Mouse (Mus musculus): ENCODE data around the gene Pigp. TPM values are rescaled to one million over a fixed set of nuclear protein-coding genes. Genes with fewer than 3 reads are reported as not detected.

Gene Pigp
- polyA plus RNA-seq, 1 experiment from 2014 or later: 122 TPM

- H3K4me2 ChIP-seq (ENCODE audit: low read length): no peak overlapping the region
- H3K9me3 ChIP-seq (ENCODE audit: control insufficient read depth, low read length): no peaks in the 10 kb centered on the region
- H3K27me3 ChIP-seq (replicated peaks; ENCODE audit: control insufficient read depth, insufficient read depth, low read length): no peaks in the 10 kb centered on the region
- H3K36me3 ChIP-seq (ENCODE audit: control insufficient read depth, insufficient read depth, low read length): no peaks in the 10 kb centered on the region; the same call in 1 of the 2 replicates
- H3K4me3 ChIP-seq (ENCODE audit: low read length): no peak overlapping the region
- peaks cover 17% of the 10 kb centered on the region for H3K4me1 ChIP-seq (ENCODE audit: control insufficient read depth, insufficient read depth, low read depth, low read length)
- H3K27ac ChIP-seq (ENCODE audit: low read depth, low read length): no peak overlapping the region
- no peak for ATAC-seq
- WGBS: 89% methylated on average over 3 of the region's 3 CpGs
- no peak overlapping the region for H3K9ac ChIP-seq (ENCODE audit: low read depth, low read length)
Observed at GRCm38 (mm10) chr16:94365435-94365834, 6.2 kb downstream of the Pigp start.

GRCm38 (mm10) chr16:94363814-94364213, 7.8 kb downstream of the Pigp start:
- H3K9me3 ChIP-seq (ENCODE audit: control insufficient read depth, low read length): no peaks in the 10 kb centered on the region
- H3K9ac ChIP-seq (ENCODE audit: low read depth, low read length): no peak overlapping the region
- no peak overlapping the region for H3K27ac ChIP-seq (ENCODE audit: low read depth, low read length)
- H3K27me3 ChIP-seq (replicated peaks; ENCODE audit: control insufficient read depth, insufficient read depth, low read length): no peaks in the 10 kb centered on the region
- no peak for ATAC-seq
- 88% methylated on average over 4 of the region's 4 CpGs for WGBS
- peaks cover 9% of the 10 kb centered on the region for H3K4me1 ChIP-seq (ENCODE audit: control insufficient read depth, insufficient read depth, low read depth, low read length)
- H3K4me3 ChIP-seq (ENCODE audit: low read length): no peak overlapping the region
- no peaks in the 10 kb centered on the region; the same call in 1 of the 2 replicates for H3K36me3 ChIP-seq (ENCODE audit: control insufficient read depth, insufficient read depth, low read length)
- no peak overlapping the region for H3K4me2 ChIP-seq (ENCODE audit: low read length)

- H3K9ac ChIP-seq (ENCODE audit: low read depth, low read length): peak overlapping the region; percentile 33; the same call in 1 of the 2 replicates
- H3K4me3 ChIP-seq (ENCODE audit: low read length): no peak overlapping the region
- 38% methylated on average over 10 of the region's 10 CpGs for WGBS
- H3K4me1 ChIP-seq (ENCODE audit: control insufficient read depth, insufficient read depth, low read depth, low read length): peaks cover 6% of the 10 kb centered on the region
- no peak overlapping the region for H3K4me2 ChIP-seq (ENCODE audit: low read length)
- no peaks in the 10 kb centered on the region for H3K27me3 ChIP-seq (replicated peaks; ENCODE audit: control insufficient read depth, insufficient read depth, low read length)
- H3K36me3 ChIP-seq (ENCODE audit: control insufficient read depth, insufficient read depth, low read length): no peaks in the 10 kb centered on the region; the same call in 1 of the 2 replicates
- peak; percentile 86 for ATAC-seq
- H3K27ac ChIP-seq (ENCODE audit: low read depth, low read length): no peak overlapping the region
- H3K9me3 ChIP-seq (ENCODE audit: control insufficient read depth, low read length): no peaks in the 10 kb centered on the region
Observed at GRCm38 (mm10) chr16:94362174-94362873, 9.3 kb downstream of the Pigp start.

- Histone ChIP-seq H3K9ac (ENCODE audit: low read depth, low read length) (no peak overlapping the region), H3K4me2 (ENCODE audit: low read length) (no peak overlapping the region), H3K9me3 (ENCODE audit: control insufficient read depth, low read length) (no peaks in the 10 kb centered on the region), H3K27ac (ENCODE audit: low read depth, low read length) (no peak overlapping the region), H3K27me3 (replicated peaks; ENCODE audit: control insufficient read depth, insufficient read depth, low read length) (no peaks in the 10 kb centered on the region), H3K36me3 (ENCODE audit: control insufficient read depth, insufficient read depth, low read length) (no peaks in the 10 kb centered on the region; the same call in 1 of the 2 replicates), H3K4me3 (ENCODE audit: low read length) (no peak overlapping the region), H3K4me1 (ENCODE audit: control insufficient read depth, insufficient read depth, low read depth, low read length) (peaks cover 6% of the 10 kb centered on the region)
- ATAC-seq: no peak
- 87% methylated on average over 13 of the region's 13 CpGs for WGBS
Observed at GRCm38 (mm10) chr16:94360578-94361350, 10.9 kb downstream of the Pigp start.

GRCm38 (mm10) chr16:94358091-94358490, 13.6 kb downstream of the Pigp start:
- WGBS: 86% methylated on average over 3 of the region's 3 CpGs

GRCm38 (mm10) chr16:94356776-94357494, 14.7 kb downstream of the Pigp start:
- no peak for ATAC-seq
- no peak overlapping the region for H3K27ac ChIP-seq (ENCODE audit: low read depth, low read length)
- WGBS: 85% methylated on average over 11 of the region's 11 CpGs

More at GRCm38 (mm10) chr16:94358091-94358490, 13.6 kb downstream of the Pigp start:
- Histone ChIP-seq H3K9ac (ENCODE audit: low read depth, low read length) (no peak overlapping the region), H3K27ac (ENCODE audit: low read depth, low read length) (no peak overlapping the region), H3K27me3 (replicated peaks; ENCODE audit: control insufficient read depth, insufficient read depth, low read length) (0 out of 2 replicates have a peak, but pooled peaks cover 3% of the 10 kb centered on the region), H3K9me3 (ENCODE audit: control insufficient read depth, low read length) (no peaks in the 10 kb centered on the region), H3K4me1 (ENCODE audit: control insufficient read depth, insufficient read depth, low read depth, low read length) (peaks cover 6% of the 10 kb centered on the region), H3K36me3 (ENCODE audit: control insufficient read depth, insufficient read depth, low read length) (no peaks in the 10 kb centered on the region), H3K4me3 (ENCODE audit: low read length) (no peak overlapping the region), H3K4me2 (ENCODE audit: low read length) (no peak overlapping the region)
- no peak for ATAC-seq

GRCm38 (mm10) chr16:94356046-94356445, 15.6 kb downstream of the Pigp start:
- Histone ChIP-seq H3K9ac (ENCODE audit: low read depth, low read length) (no peak overlapping the region), H3K4me3 (ENCODE audit: low read length) (no peak overlapping the region), H3K27me3 (replicated peaks; ENCODE audit: control insufficient read depth, insufficient read depth, low read length) (0 out of 2 replicates have a peak, but pooled peaks cover 3% of the 10 kb centered on the region), H3K9me3 (ENCODE audit: control insufficient read depth, low read length) (no peaks in the 10 kb centered on the region), H3K27ac (ENCODE audit: low read depth, low read length) (no peak overlapping the region), H3K4me2 (ENCODE audit: low read length) (no peak overlapping the region), H3K36me3 (ENCODE audit: control insufficient read depth, insufficient read depth, low read length) (no peaks in the 10 kb centered on the region), H3K4me1 (ENCODE audit: control insufficient read depth, insufficient read depth, low read depth, low read length) (no peaks in the 10 kb centered on the region)
- no peak for ATAC-seq
- WGBS: 76% methylated on average over 7 of the region's 7 CpGs

More at GRCm38 (mm10) chr16:94356776-94357494, 14.7 kb downstream of the Pigp start:
- Histone ChIP-seq H3K4me3 (ENCODE audit: low read length) (no peak overlapping the region), H3K27me3 (replicated peaks; ENCODE audit: control insufficient read depth, insufficient read depth, low read length) (0 out of 2 replicates have a peak, but pooled peaks cover 3% of the 10 kb centered on the region), H3K9me3 (ENCODE audit: control insufficient read depth, low read length) (no peaks in the 10 kb centered on the region), H3K9ac (ENCODE audit: low read depth, low read length) (no peak overlapping the region), H3K4me2 (ENCODE audit: low read length) (no peak overlapping the region), H3K36me3 (ENCODE audit: control insufficient read depth, insufficient read depth, low read length) (no peaks in the 10 kb centered on the region), H3K4me1 (ENCODE audit: control insufficient read depth, insufficient read depth, low read depth, low read length) (peaks cover 2% of the 10 kb centered on the region)

- no peaks in the 10 kb centered on the region for H3K9me3 ChIP-seq (ENCODE audit: control insufficient read depth, low read length)
- no peak overlapping the region for H3K4me3 ChIP-seq (ENCODE audit: low read length)
- H3K27me3 ChIP-seq (replicated peaks; ENCODE audit: control insufficient read depth, insufficient read depth, low read length): 0 out of 2 replicates have a peak, but pooled peaks cover 3% of the 10 kb centered on the region
- ATAC-seq: no peak
- no peak overlapping the region for H3K4me2 ChIP-seq (ENCODE audit: low read length)
- H3K9ac ChIP-seq (ENCODE audit: low read depth, low read length): no peak overlapping the region
- no peak overlapping the region for H3K27ac ChIP-seq (ENCODE audit: low read depth, low read length)
- peaks cover 9% of the 10 kb centered on the region for H3K4me1 ChIP-seq (ENCODE audit: control insufficient read depth, insufficient read depth, low read depth, low read length)
- H3K36me3 ChIP-seq (ENCODE audit: control insufficient read depth, insufficient read depth, low read length): no peaks in the 10 kb centered on the region
- 51% methylated on average over 9 of the region's 9 CpGs for WGBS
Observed at GRCm38 (mm10) chr16:94354450-94354849, 17.2 kb downstream of the Pigp start.
